Mouse (Mus musculus): ENCODE measurements around the gene Fcrl6.

GRCm38 (mm10) chr1:172631721-172632120 is 29.4 kb upstream of the Fcrl6 start:
- TF ChIP-seq POLR2AphosphoS2 (IDR thresholded peaks at IDR 0.05; ENCODE audit: low read depth, low read length) (no peak), ZNF384 (IDR thresholded peaks at IDR 0.05; ENCODE audit: low read depth, low read length) (no peak), POLR2A (IDR thresholded peaks at IDR 0.05; ENCODE audit: low read depth, low read length) (no peak), TBP (conservative IDR thresholded peaks at IDR 0.05; ENCODE audit: low read depth, low read length) (no peak)
